Mouse (Mus musculus) C2C12 (cell line): Measurements from ENCODE around the gene Olfr1314.

ENCODE experiments used
- CTCF ChIP-seq: IDR thresholded peaks from one replicate; pipeline ENCODE4 v1.5.1; 2011; ENCODE audit not compliant: control insufficient read depth, insufficient read depth, insufficient read length
- MAX ChIP-seq: IDR thresholded peaks from one replicate; pipeline ENCODE4 v1.6.1; 2011; ENCODE audit warnings: mild to moderate bottlenecking, control low read depth
- MYOD1 ChIP-seq: IDR thresholded peaks from one replicate; pipeline ENCODE4 v1.6.1; 2011; ENCODE audit warnings: low read depth; ENCODE audit not compliant: control insufficient read depth, insufficient read length

DNA sequence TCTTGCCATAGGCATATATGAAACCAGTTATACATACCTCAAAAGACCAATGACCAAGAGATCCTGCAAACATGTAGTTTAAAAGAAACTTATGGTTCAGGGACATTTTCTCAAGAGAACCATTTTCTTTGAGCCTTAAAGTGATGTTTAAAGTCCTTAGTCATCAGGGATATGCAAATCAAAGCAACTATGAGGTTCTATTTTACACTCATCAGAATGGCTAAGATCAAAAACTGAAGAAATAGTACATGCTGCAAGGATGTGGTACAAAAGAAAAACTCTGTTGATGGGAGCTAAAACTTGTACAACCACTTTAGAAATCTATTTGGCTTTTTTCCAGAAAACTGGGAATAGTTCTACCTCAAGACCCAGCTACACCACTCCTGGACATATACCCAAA, 18.8 kb downstream of the Olfr1314 start, which contains the start of gene Olfr1313:
- TF ChIP-seq CTCF, result no peak
- no peak for TF ChIP-seq MYOD1
- TF ChIP-seq MAX, result no peak
